Mouse (Mus musculus): Measurements from ENCODE around the gene Tmem135. TPM values are rescaled to one million over a fixed set of nuclear protein-coding genes. Genes with fewer than 3 reads are reported as not detected.

Gene Tmem135
- total RNA-seq, 2 experiments from 2014 or later = 55.6 to 60.5 TPM

DNA sequence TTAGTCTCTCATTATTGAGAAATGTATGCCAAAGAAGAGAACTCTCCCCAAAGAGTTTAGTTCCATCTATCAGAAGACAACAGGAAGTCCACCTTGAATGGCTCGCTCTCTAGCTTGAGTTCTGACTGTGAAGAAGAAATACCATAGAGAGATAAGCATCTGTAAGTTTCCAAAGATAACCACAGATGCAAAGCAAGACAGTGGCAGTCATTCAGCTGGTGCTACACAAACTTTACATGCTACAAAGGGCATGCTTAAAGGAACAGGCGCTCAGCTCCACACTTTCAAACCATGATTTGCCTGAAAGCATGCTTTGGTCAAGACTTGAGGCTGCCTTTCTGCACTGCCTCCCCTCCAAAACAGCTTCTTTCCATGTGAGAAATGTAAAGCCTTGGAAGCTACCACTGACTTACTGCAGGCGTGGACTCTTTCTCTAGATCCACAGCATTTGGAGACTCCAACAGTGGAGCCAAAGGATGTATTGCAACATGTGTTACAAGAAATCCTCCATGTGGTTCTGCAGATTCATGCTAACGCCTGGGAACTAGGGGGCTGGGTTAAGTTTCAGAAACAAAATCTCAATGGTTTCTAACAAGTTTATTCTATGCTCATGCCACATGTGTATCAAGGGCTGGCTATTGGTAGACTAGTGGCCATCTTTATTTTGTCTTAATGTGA is 232.1 kb downstream of the Tmem135 start:
- intact Hi-C loops (cut with DNase I) = loop anchor here (10.0 kb wide), 1 partner anchor 163 kb away; no protein-coding TSS in a partner anchor
- no peak for DNase-seq (ENCODE audit: extremely low spot score in 1 of 2, low spot score in 2 of 2)

DNA sequence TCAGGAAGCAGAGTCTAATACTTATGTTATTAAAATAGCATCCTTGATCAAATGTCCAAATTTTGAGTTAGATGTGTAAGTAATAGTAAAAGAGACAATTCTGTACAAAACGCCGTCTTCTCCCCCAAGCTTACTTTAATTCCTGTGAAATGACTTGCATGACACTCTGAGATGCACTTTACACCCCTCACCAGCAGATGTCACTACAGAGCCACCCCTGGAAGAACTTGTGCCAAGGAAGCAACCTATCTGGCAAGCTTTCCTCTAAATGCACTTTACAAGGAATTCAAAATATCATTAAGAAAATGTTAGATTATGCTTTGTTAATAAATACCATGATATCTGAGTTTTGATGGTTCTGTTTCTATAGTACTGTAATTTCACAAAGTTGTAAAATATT is 235.4 kb downstream of the Tmem135 start:
- intact Hi-C loops (cut with DNase I) = loop anchor here (5.0 kb wide), 1 partner anchor 249 kb away; no protein-coding TSS in a partner anchor
- DNase-seq (ENCODE audit: extremely low spot score in 1 of 2, low spot score in 2 of 2) = peak; percentile 74

- intact Hi-C loops (cut with DNase I) = loop anchor here (5.0 kb wide), 1 partner anchor 252 kb away; no protein-coding TSS in a partner anchor
- no peak for DNase-seq (ENCODE audit: extremely low spot score in 1 of 2, low spot score in 2 of 2)
Measured at GRCm38 (mm10) chr7:89165528-89165927, 238.5 kb downstream of the Tmem135 start.

- intact Hi-C loops (cut with DNase I) = no loop called here
- no peak for DNase-seq (ENCODE audit: extremely low spot score in 1 of 2, low spot score in 2 of 2)
Measured at GRCm38 (mm10) chr7:89161610-89162378, 242.2 kb downstream of the Tmem135 start.

DNA sequence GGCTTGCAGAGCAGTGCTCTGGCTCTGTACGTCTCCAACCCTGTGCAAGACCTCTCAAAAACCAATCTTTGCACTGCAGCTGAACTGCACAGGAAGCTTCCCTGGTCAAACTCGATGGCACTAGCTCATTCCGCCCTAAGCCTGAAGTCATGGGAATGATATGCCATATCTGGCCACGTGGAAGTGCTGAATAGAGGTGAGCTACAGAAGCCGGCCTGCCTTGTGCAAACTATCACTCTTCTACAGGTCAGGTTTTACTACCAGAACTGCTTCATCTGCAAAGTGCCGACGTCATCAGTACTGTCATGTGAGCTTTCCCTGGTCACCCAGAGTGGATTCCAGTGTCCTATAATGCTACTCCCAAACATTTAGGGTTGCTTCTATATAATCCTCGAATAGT is 246.7 kb downstream of the Tmem135 start:
- intact Hi-C loops (cut with DNase I) = no loop called here
- DNase-seq (ENCODE audit: extremely low spot score in 1 of 2, low spot score in 2 of 2) = no peak

- intact Hi-C loops (cut with DNase I) = no loop called here
- DNase-seq (ENCODE audit: extremely low spot score in 1 of 2, low spot score in 2 of 2) = no peak
Measured at GRCm38 (mm10) chr7:89156629-89157028, 247.4 kb downstream of the Tmem135 start.

DNA sequence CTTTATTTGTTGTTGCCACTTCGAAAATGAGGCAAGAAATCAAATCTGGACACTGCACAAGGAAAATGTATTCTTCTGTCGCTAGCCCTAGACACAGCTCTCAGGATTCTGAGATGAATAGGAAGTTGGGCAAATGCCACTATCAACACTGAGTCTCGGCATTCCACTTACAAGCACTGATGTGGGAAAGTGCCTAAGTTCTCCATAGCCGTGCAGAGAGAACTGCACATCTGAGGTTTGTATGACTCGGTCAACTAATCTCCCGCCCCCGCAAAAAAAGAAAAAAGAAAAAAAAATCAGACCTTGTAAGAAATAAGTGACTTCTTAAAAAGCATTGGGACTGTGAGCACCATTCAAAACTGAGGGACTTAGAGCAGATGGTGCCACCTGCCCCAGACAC is 248.3 kb downstream of the Tmem135 start:
- DNase-seq (ENCODE audit: extremely low spot score in 1 of 2, low spot score in 2 of 2) = no peak
- intact Hi-C loops (cut with DNase I) = no loop called here

DNA sequence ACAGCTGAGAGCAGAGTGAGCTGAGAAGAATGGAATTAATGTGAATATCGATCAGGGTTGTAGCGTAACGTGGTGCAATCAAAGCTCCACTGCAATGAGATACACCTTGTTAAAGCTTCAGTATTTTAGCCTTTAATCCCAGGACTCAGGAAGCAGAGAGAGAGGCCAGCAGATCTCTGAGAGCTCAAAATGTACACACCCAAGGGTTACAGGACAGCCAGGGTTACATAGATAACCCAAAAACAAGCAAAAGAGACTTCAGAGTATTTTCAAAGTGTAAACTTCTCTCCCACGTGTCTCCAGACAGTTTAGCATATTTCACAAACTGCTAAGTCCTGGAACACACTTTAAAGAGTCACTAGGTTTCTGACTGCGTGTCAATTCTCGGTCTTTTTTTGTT is 248.8 kb downstream of the Tmem135 start:
- intact Hi-C loops (cut with DNase I) = no loop called here
- no peak for DNase-seq (ENCODE audit: extremely low spot score in 1 of 2, low spot score in 2 of 2)

- no peak for DNase-seq (ENCODE audit: extremely low spot score in 1 of 2, low spot score in 2 of 2)
- intact Hi-C loops (cut with DNase I) = no loop called here
Measured at GRCm38 (mm10) chr7:89151345-89151744, 252.7 kb downstream of the Tmem135 start.

DNA sequence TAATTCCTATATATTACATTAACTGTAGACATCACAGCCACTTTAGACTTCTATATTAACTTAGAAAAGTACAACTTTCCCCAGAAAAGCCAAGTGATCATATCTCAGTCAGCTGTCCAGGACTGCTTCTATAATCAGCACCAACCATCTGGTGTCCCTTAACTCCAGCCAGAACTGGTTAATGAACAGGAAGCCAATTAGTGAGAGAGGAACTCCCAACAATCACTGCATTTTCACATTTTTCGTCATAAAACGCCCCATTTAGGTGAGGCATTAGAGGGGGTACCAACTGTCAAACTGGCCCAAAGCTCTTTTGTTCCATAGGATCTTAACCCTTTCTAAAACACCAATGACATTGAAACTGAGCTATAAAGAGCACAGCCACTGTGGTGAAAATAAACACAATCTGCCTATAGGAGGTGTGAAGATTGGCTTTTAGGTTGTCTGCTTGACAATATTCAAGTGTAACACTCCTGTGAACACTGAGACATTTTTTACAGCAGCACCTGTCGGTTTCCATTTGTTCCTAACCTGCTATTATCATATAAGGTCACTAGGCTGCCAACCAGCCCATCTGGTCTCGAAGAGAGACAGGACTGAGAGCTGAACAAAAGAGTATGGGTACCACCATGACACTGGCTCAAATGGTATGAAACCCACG is 263.3 kb downstream of the Tmem135 start:
- intact Hi-C loops (cut with DNase I) = no loop called here
- DNase-seq (ENCODE audit: extremely low spot score in 1 of 2, low spot score in 2 of 2) = peak in 1 of 2 experiments; percentile 15

DNA sequence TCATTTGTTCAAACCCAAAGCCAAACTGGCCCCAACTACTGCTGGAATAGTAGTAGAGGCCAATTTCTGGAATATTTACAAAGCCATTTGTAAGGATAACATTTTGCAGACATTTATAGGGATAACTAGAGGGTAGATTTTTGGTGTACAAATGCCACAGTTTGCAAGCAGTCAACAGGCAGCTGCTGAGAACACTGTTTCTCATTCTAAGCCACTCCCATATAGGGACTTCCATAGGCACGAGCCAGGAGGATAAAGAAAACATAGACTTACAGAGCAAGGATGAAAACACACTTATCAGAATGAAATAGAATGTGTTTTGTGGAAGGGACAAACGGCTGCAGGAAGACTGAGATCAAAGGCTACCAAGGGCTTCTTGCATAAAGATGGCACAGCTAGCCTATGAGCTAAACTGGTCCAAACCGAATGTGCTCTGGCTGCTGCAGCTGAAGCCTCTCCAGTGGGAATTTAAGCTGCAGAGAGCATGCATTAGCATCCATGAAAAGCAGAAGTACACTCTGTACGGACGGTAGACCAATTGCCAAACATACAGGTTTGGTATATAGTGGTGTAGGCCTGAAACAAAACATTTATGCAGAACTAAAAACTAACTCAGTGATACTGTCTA is 269.0 kb downstream of the Tmem135 start:
- DNase-seq (ENCODE audit: extremely low spot score in 1 of 2, low spot score in 2 of 2) = no peak
- intact Hi-C loops (cut with DNase I) = no loop called here

GRCm38 (mm10) chr7:89126063-89126882 is 277.7 kb downstream of the Tmem135 start:
- DNase-seq (ENCODE audit: extremely low spot score in 1 of 2, low spot score in 2 of 2) = peak; percentile 36 to 38
- intact Hi-C loops (cut with DNase I) = no loop called here

DNA sequence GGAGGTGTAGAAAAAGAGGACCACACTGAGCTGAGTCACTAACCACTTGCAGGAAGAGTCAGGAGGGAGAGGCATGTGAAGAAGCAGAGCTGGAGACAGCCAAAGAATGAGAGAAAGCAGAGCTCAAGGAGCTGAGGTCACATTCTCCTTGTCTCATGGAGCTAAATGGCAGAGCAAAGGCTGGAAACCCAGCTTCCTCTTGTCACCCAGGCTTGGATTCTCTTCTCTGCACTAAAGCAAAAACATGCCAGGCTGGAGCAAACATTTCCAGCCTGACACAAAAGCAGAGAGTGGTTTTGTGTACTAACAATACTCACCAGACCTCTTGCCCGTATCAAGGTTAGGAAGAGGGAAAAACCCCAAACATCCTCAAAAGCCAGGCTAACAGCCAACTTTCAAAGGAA is 287.8 kb downstream of the Tmem135 start:
- DNase-seq (ENCODE audit: extremely low spot score in 1 of 2, low spot score in 2 of 2) = no peak
- intact Hi-C loops (cut with DNase I) = no loop called here

DNA sequence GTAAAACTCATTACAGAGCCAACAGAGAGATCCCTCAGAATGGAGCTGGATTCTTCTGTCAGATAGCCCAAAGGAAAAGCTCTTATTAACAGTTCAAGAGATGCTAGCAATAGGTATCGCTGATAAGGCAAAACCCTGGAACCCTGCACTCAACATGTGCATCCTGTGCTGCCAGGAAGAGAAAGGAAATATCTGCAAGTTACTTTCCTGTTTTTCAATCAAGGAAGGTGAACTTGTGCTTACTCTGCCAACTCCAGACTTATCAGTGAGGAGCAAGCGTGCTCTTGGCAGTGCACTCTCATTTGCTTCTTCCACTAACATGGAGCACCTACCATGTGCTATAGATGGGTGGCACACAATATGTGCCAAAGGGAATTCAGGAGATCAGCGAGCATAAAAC is 288.4 kb downstream of the Tmem135 start:
- intact Hi-C loops (cut with DNase I) = no loop called here
- no peak for DNase-seq (ENCODE audit: extremely low spot score in 1 of 2, low spot score in 2 of 2)

DNA sequence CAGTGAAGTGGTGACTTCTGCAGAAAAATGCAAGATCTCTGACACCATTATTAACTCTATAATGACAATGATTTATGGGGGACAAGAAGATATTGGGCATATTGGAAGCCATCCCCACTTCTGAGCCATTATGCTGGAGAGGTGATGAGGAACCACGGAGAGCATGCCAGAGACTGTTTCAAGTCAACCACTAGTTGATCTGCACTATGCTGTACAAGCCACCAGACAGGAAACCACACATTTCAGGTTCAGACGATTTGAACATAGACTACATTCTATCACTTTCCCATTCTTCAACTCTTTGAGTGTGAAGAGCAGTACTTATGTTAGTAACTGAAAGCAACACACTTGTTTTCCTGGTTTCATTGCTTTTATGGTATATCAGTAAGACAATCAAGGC is 297.6 kb downstream of the Tmem135 start:
- intact Hi-C loops (cut with DNase I) = no loop called here
- no peak for DNase-seq (ENCODE audit: extremely low spot score in 1 of 2, low spot score in 2 of 2)

DNA sequence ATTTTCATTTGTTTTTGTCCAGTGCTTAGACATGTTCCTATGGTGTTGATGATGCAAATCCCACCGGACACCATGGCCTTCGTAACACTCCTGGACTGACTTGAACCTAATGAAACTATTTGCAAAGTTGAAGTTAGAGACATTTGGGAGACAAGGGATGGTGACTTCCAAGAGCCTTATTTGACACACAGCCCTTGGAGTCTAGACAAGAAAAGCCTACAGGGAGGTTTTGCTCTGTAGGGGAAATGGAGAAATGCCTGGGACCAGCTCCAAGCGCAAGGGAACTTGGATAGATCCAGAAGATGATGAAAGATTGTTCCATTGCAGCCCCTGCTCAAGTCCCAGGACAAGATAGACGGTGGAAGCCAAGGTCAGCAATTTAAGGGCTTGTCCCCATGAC is 304.3 kb downstream of the Tmem135 start:
- intact Hi-C loops (cut with DNase I) = no loop called here
- DNase-seq (ENCODE audit: extremely low spot score in 1 of 2, low spot score in 2 of 2) = no peak

Measured in left cerebral cortex, postnatal 10 days (tissue).